Mouse (Mus musculus): ENCODE results near the gene Slc22a13. TPM values are rescaled to one million over a fixed set of nuclear protein-coding genes. Genes with fewer than 3 reads are reported as not detected.

Slc22a13 gene
- polyA plus RNA-seq, 1 experiment: not detected

DNA sequence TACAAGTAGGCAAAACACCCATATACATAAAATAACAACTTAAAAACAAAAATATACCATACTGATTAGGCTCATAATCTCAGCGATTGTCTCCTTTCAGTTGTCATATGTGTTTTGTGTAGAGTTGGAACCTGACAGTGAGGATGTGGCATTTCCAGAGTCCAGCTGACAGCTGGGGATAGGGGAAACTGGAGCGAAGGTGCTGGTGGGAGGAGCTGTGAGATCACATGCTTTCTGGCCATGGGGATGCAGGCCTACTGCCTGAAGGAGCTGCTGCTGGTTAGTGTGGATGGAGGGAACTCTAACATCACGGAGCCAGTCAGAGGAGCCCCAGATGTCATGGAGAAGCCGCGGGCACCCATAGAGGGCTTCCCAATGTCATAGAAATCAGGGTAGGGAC, 3.1 kb downstream of the Slc22a13 start:
- Histone ChIP-seq H3K27me3 (replicated peaks) (no peaks in the 10 kb centered on the region), H3K36me3 (replicated peaks; ENCODE audit: low read length) (no peaks in the 10 kb centered on the region), H3K4me1 (no peaks in the 10 kb centered on the region), H3K4me3 (replicated peaks) (no peak overlapping the region), H3K9me3 (peaks cover 37% of the 10 kb centered on the region)
- TF ChIP-seq FLI1 (IDR thresholded peaks at IDR 0.05; ENCODE audit: low read length) (no peak), GATA1 (IDR thresholded peaks at IDR 0.05; ENCODE audit: borderline replicate concordance, low read length) (no peak)

DNA sequence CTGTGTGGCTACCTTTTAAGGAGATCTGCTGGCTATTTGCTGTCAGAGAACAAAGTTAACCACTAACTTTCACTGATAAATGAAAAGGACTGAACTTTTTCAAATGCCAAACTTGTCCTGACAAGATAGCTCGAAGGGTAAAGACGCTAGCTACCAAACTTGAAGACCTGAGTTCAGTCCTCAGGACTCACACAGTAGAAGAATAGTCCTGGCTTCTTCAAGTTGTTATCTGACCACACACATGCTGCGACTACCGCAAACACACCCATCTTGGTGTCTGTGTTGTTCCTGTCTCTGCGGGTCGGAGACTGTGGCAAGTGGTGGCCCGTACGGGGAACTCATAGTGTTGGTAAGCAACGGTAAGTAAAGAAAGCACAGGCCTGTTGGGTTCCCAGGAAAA, 5.3 kb downstream of the Slc22a13 start:
- H3K27me3 ChIP-seq (replicated peaks): peaks cover 3% of the 10 kb centered on the region
- H3K9me3 ChIP-seq: peaks cover 33% of the 10 kb centered on the region
- TF ChIP-seq GATA1 (IDR thresholded peaks at IDR 0.05; ENCODE audit: borderline replicate concordance, low read length): no peak
- no peak for TF ChIP-seq FLI1 (IDR thresholded peaks at IDR 0.05; ENCODE audit: low read length)
- H3K36me3 ChIP-seq (replicated peaks; ENCODE audit: low read length): no peaks in the 10 kb centered on the region
- no peak overlapping the region for H3K4me3 ChIP-seq (replicated peaks)
- H3K4me1 ChIP-seq: no peaks in the 10 kb centered on the region

DNA sequence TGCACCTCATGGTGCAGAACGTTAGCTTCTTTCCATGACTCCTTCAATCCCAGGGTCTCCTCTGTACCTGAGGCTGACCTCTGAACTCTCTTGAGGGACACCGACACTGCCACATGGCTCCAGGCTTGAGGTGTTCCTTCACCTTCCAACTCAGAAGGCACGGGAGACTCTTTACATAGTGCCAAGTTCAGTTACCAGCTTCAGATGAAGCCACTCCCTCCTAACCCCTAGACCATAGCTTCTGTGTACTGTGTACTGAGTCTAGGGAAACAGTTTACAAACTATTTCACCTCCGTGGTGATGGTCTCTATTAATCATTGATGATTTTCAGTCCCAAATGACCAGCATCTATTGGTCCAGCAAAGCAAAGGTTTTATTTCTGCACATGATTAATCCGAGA, 7.2 kb downstream of the Slc22a13 start:
- peaks cover 33% of the 10 kb centered on the region for H3K9me3 ChIP-seq
- no peaks in the 10 kb centered on the region for H3K4me1 ChIP-seq
- peaks cover 5% of the 10 kb centered on the region for H3K27me3 ChIP-seq (replicated peaks)
- H3K4me3 ChIP-seq (replicated peaks): no peak overlapping the region
- no peak for TF ChIP-seq GATA1 (IDR thresholded peaks at IDR 0.05; ENCODE audit: borderline replicate concordance, low read length)
- TF ChIP-seq FLI1 (IDR thresholded peaks at IDR 0.05; ENCODE audit: low read length): no peak
- no peaks in the 10 kb centered on the region for H3K36me3 ChIP-seq (replicated peaks; ENCODE audit: low read length)

DNA sequence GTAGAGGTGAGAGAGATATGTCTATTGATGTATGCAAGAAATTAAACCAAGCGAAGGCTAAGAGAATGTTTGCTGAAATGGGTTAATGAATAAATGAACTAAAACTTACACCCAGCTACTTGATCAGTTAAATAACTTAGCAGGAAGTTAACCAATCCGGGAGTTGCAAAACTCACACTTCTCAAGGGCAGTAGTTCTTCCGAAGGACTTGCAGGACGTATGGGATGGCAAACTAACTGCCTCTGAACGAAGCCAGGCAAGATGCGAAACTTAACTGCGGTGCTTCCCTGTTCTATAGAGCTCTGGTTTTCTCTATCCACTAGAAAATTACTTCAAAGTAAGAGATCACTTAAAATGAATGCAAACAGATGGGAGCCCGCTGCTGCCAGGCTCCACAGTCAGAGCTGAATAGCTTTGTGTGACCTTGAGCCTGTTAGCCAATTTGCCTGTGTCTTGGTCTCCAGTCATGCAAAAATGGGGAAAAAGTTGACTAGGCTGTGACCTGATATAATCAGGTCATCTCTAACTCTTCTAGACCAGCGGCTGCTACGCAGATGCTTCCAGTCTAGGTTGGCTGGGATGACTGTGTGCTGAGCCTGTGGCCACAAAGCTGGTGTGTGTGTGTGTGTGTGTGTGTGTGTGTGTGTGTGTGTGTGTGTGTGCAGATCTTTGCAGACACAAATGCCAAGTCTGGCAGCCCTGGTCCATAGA, 9.6 kb downstream of the Slc22a13 start:
- H3K9me3 ChIP-seq: peaks cover 12% of the 10 kb centered on the region
- H3K36me3 ChIP-seq (replicated peaks; ENCODE audit: low read length): no peaks in the 10 kb centered on the region
- H3K4me3 ChIP-seq (replicated peaks): no peak overlapping the region
- H3K4me1 ChIP-seq: no peaks in the 10 kb centered on the region
- TF ChIP-seq FLI1 (IDR thresholded peaks at IDR 0.05; ENCODE audit: low read length): no peak
- TF ChIP-seq GATA1 (IDR thresholded peaks at IDR 0.05; ENCODE audit: borderline replicate concordance, low read length): no peak
- H3K27me3 ChIP-seq (replicated peaks): peaks cover 5% of the 10 kb centered on the region

DNA sequence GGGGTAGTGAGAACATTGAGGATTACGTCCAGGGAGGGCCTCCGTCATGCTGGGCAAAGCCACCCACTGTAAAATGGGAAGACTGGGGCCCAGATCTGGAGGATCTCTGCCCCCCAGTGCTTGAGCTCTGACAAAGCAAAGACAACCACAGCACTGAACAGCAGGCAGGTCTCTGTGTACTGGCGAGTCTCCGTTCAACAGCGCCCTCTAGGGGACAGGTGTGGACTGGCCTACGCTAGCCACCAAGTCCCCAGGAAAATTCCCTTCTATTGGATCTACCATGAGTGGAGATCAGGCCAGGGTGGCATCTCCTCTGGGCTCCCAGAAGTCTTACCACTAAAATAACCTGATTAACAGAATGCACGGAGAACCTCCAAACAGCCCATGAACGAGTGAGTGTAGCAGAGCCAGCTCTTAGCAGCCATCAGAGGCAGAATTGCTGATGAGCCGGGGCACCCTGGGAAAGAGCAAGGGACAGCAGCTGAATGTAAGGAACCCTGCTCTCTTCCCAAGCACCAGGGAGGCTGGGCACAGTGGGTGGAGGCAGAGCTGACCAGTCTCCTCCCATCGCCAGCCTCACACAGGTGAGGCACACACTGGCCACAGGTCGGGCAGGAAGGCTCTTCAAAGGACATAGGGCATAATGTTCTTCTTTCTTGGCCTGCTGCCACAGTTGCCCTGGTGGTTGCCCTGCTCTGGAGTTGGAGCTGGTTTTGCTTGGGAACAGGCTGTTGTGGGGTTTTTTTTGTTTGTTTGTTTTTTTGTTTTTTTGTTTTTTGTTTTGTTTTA, 16.5 kb downstream of the Slc22a13 start:
- Histone ChIP-seq H3K9me3 (peaks cover 3% of the 10 kb centered on the region; the same call in 1 of the 2 replicates), H3K27me3 (replicated peaks) (peaks cover 9% of the 10 kb centered on the region), H3K36me3 (replicated peaks; ENCODE audit: low read length) (no peaks in the 10 kb centered on the region), H3K4me1 (no peaks in the 10 kb centered on the region), H3K4me3 (replicated peaks) (no peak overlapping the region)
- TF ChIP-seq GATA1 (IDR thresholded peaks at IDR 0.05; ENCODE audit: borderline replicate concordance, low read length): no peak
- no peak for TF ChIP-seq FLI1 (IDR thresholded peaks at IDR 0.05; ENCODE audit: low read length)

DNA sequence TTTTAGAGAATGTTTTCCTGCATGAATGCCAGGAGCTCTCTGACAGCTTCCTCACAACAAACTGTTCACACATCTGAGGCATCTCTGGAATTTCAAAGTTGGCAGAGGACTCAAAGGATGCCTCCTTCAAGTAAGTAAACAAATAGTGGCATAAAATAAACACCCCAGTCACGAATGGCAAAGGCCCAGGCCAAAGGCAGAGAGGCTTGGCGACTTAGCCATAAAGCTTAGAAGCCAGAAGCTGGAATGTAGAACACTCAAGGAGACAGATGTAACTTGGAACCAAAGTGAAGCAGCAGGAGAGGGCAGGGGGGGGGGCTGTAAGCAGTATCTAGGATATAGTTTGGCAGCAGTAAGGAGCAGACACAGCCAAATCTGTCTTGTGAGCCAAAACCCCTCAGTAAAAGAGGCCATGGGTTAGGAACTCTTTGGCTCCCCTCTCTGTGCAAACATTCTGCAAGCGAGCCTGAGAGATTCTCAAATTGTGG, 27.6 kb downstream of the Slc22a13 start:
- Histone ChIP-seq H3K4me3 (replicated peaks) (no peak overlapping the region), H3K4me1 (no peaks in the 10 kb centered on the region), H3K27me3 (replicated peaks) (peaks cover 30% of the 10 kb centered on the region), H3K36me3 (replicated peaks; ENCODE audit: low read length) (no peaks in the 10 kb centered on the region), H3K9me3 (no peaks in the 10 kb centered on the region)
- TF ChIP-seq FLI1 (IDR thresholded peaks at IDR 0.05; ENCODE audit: low read length) (no peak), GATA1 (IDR thresholded peaks at IDR 0.05; ENCODE audit: borderline replicate concordance, low read length) (no peak)

DNA sequence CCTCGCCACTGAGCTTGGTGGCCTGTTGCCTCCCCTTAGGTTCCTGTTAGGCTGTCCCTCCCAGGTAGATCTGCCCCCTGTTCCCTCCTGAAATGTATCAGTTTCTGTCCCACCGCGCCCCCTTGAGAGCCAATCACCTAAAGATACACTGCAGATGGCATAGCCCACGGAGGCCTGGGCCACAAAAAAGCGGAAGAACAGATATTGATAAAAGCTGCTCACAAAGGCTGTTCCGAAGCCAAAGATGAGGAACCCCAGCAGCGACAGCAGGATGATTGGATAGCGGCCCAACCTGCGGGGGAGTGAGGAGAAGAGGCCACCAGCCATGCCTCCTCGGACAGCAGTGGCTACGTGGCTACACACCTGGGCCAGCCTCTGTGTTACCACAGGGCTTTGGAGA, 29.6 kb downstream of the Slc22a13 start:
- H3K9me3 ChIP-seq: no peaks in the 10 kb centered on the region

DNA sequence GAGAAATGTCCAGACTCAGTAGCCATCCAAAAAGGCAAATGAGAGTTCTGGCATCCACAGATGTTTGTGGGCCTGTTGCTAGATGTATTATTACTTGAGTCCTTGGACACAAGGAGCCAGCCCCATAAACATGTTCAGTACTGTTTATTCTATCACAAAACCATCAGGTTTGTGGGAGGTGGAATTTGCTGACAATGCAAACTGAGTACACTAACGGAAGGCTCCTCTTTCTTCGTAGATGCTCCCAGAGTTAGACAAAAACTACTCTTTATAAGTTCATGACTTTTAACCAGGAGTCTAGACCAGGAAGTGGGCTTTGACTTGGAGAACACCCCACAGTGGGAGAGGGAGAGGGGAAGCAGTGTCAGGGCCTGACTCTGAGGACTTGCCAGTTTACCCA, 41.3 kb downstream of the Slc22a13 start:
- Histone ChIP-seq H3K27me3 (replicated peaks) (peaks cover 19% of the 10 kb centered on the region), H3K9me3 (peaks cover 6% of the 10 kb centered on the region; the same call in 1 of the 2 replicates), H3K4me3 (replicated peaks) (no peak overlapping the region), H3K36me3 (replicated peaks; ENCODE audit: low read length) (no peaks in the 10 kb centered on the region), H3K4me1 (no peaks in the 10 kb centered on the region)
- TF ChIP-seq FLI1 (IDR thresholded peaks at IDR 0.05; ENCODE audit: low read length): no peak
- no peak for TF ChIP-seq GATA1 (IDR thresholded peaks at IDR 0.05; ENCODE audit: borderline replicate concordance, low read length)

More for the DNA sequence above, 29.6 kb downstream of the Slc22a13 start:
- H3K4me3 ChIP-seq (replicated peaks): no peak overlapping the region
- H3K36me3 ChIP-seq (replicated peaks; ENCODE audit: low read length): no peaks in the 10 kb centered on the region
- peaks cover 29% of the 10 kb centered on the region for H3K27me3 ChIP-seq (replicated peaks)
- TF ChIP-seq GATA1 (IDR thresholded peaks at IDR 0.05; ENCODE audit: borderline replicate concordance, low read length): no peak
- no peak for TF ChIP-seq FLI1 (IDR thresholded peaks at IDR 0.05; ENCODE audit: low read length)
- H3K4me1 ChIP-seq: no peaks in the 10 kb centered on the region

DNA sequence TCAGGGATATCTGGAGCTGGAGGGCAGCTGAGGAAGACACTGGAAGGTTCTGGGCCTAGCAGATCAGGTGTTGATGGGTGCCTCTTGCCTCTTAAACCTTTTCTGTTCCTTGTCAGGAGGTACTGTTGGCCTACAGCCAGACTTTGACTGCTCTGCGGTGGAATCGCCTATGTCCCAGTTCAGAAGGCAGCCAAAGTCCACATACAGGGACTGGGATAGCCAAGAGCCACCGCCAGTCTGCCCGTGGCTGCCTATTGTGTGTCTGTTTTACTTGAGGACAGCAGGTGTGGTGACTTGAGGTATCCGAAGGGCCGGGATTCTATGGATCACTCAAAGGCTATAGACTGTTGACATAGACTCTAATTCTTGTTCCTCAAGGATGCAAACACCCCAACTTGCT, 43.4 kb downstream of the Slc22a13 start:
- no peaks in the 10 kb centered on the region for H3K4me1 ChIP-seq
- peaks cover 19% of the 10 kb centered on the region for H3K27me3 ChIP-seq (replicated peaks)
- no peak overlapping the region for H3K4me3 ChIP-seq (replicated peaks)
- no peaks in the 10 kb centered on the region for H3K36me3 ChIP-seq (replicated peaks; ENCODE audit: low read length)
- H3K9me3 ChIP-seq: peaks cover 6% of the 10 kb centered on the region; the same call in 1 of the 2 replicates
- no peak for TF ChIP-seq GATA1 (IDR thresholded peaks at IDR 0.05; ENCODE audit: borderline replicate concordance, low read length)
- TF ChIP-seq FLI1 (IDR thresholded peaks at IDR 0.05; ENCODE audit: low read length): no peak

DNA sequence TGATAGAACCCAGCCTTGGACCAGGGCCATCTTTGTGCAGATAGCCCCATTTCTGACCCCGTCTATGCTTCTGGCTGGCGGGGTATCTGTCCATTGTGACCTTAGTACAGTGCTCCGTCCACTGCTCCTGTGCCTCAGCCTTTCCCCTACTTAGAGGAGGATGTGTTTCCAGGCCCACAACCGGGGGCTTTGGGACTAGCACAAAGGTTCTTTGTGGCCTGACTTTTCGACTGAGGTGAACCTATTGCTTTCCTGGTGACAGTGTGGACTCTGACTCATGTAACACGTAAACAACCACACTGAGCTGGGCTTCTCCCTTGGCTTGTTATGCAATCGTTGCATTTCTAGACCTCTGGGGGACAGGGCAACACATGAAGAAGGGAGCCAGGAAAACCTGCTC, 44.2 kb downstream of the Slc22a13 start:
- no peak for TF ChIP-seq GATA1 (IDR thresholded peaks at IDR 0.05; ENCODE audit: borderline replicate concordance, low read length)
- no peak for TF ChIP-seq FLI1 (IDR thresholded peaks at IDR 0.05; ENCODE audit: low read length)
- no peaks in the 10 kb centered on the region for H3K36me3 ChIP-seq (replicated peaks; ENCODE audit: low read length)

More for the DNA sequence above, 44.2 kb downstream of the Slc22a13 start:
- peaks cover 6% of the 10 kb centered on the region; the same call in 1 of the 2 replicates for H3K9me3 ChIP-seq
- H3K4me3 ChIP-seq (replicated peaks): no peak overlapping the region
- peaks cover 21% of the 10 kb centered on the region for H3K27me3 ChIP-seq (replicated peaks)
- H3K4me1 ChIP-seq: no peaks in the 10 kb centered on the region
